Mouse (Mus musculus) CH12.LX (cell line): ENCODE data around the gene Il2rb. TPM values are rescaled to one million over a fixed set of nuclear protein-coding genes. Genes with fewer than 3 reads are reported as not detected.
A peak's percentile ranks its signal among the peaks of the same experiment; 100 is the strongest.

Experiments used
- DNase-seq: peaks from one replicate; pipeline ENCODE4 v3.0.0-alpha.2; 2013; ENCODE audit errors: extremely low read depth
- H3K27ac ChIP-seq: 2 replicates; pipeline ENCODE4 v1.5.1; 2012; ENCODE audit warnings: low read depth, mild to moderate bottlenecking, control low read depth, moderate library complexity; ENCODE audit not compliant: insufficient read depth
- H3K27me3 ChIP-seq: replicated peaks from 2 replicates; pipeline ENCODE3; 2012; ENCODE audit warnings: inconsistent platforms
- H3K36me3 ChIP-seq, 2 experiments: replicated peaks in 1 of 2; 2 replicates each; pipeline versions ENCODE3 to v1.6.1; 2012; ENCODE audit warnings: inconsistent platforms in 1 of 2, low read length in 1 of 2, mild to moderate bottlenecking in 1 of 2, mixed read lengths in 1 of 2, moderate library complexity in 1 of 2; ENCODE audit not compliant: control insufficient read depth in 1 of 2, insufficient read depth in 1 of 2
- H3K4me1 ChIP-seq, 2 experiments: 2 replicates each; pipeline ENCODE4 v1.6.1; 2012; ENCODE audit warnings: inconsistent platforms in 1 of 2, moderate library complexity in 1 of 2; ENCODE audit not compliant: insufficient read depth in 2 of 2, control insufficient read depth in 1 of 2
- H3K4me2 ChIP-seq: 2 replicates; pipeline ENCODE4 v1.6.1; 2012; ENCODE audit warnings: low read depth, mild to moderate bottlenecking, control low read depth; ENCODE audit not compliant: poor library complexity, insufficient read depth, severe bottlenecking
- H3K4me3 ChIP-seq, 3 experiments: fragments of 150-350 bp in 1 of 3; sonication (generic) in 1 of 3; replicated peaks in 1 of 3; 2 replicates each; pipeline versions ENCODE3 to v1.5.1; 2011 to 2012; ENCODE audit warnings: low read depth in 2 of 3, low read length in 2 of 3, mild to moderate bottlenecking in 2 of 3, moderate library complexity in 2 of 3, control low read depth in 1 of 3, improper control_type of control experiment in 1 of 3, inconsistent platforms in 1 of 3, mixed read lengths in 1 of 3; ENCODE audit not compliant: poor library complexity in 1 of 3
- H3K79me2 ChIP-seq: replicated peaks from 2 replicates; pipeline ENCODE4 v1.6.1; 2012; ENCODE audit warnings: mild to moderate bottlenecking, moderate library complexity; ENCODE audit not compliant: control insufficient read depth, poor library complexity, insufficient read depth, severe bottlenecking; ENCODE audit errors: extremely low read depth
- H3K9ac ChIP-seq: 2 replicates; pipeline ENCODE4 v1.6.1; 2012; ENCODE audit warnings: low read depth, mild to moderate bottlenecking, control low read depth, moderate library complexity; ENCODE audit not compliant: insufficient read depth
- H3K9me3 ChIP-seq: replicated peaks from 2 replicates; pipeline ENCODE3; 2012; ENCODE audit warnings: low read length, inconsistent platforms, mixed read lengths
- BHLHE40 ChIP-seq: IDR thresholded peaks from 2 replicates; pipeline ENCODE4 v1.6.1; 2011; ENCODE audit warnings: mild to moderate bottlenecking, low read depth, low read length, improper control_type of control experiment
- CHD1 ChIP-seq: IDR thresholded peaks from 2 replicates; pipeline ENCODE4 v1.6.1; 2012; ENCODE audit warnings: low read depth, low read length, improper control_type of control experiment, inconsistent platforms
- CHD2 ChIP-seq: IDR thresholded peaks from 2 replicates; pipeline ENCODE4 v1.6.1; 2011; ENCODE audit warnings: low read length, improper control_type of control experiment
- CTCF ChIP-seq, 2 experiments: IDR thresholded peaks in 1 of 2; conservative IDR thresholded peaks in 1 of 2; 2 replicates each; pipeline ENCODE4 v1.5.1; 2011 to 2012; ENCODE audit warnings: low read depth in 2 of 2, low read length in 2 of 2, improper control_type of control experiment in 1 of 2, inconsistent platforms in 1 of 2, mild to moderate bottlenecking in 1 of 2, moderate library complexity in 1 of 2
- E2F4 ChIP-seq: IDR thresholded peaks from 2 replicates; pipeline ENCODE4 v1.6.1; 2011; ENCODE audit warnings: low read depth, low read length, improper control_type of control experiment; ENCODE audit not compliant: insufficient replicate concordance
- ELF1 ChIP-seq: IDR thresholded peaks from 2 replicates; pipeline ENCODE4 v1.6.1; 2014; ENCODE audit warnings: low read depth, mild to moderate bottlenecking, inconsistent platforms, low read length, improper control_type of control experiment
- EP300 ChIP-seq: IDR thresholded peaks from 2 replicates; pipeline ENCODE4 v1.6.1; 2011; ENCODE audit warnings: low read length, improper control_type of control experiment
- ETS1 ChIP-seq: conservative IDR thresholded peaks from 2 replicates; pipeline ENCODE4 v1.6.1; 2012; ENCODE audit warnings: low read depth, mild to moderate bottlenecking, inconsistent platforms, low read length, improper control_type of control experiment, moderate library complexity
- GABPA ChIP-seq: IDR thresholded peaks from 2 replicates; pipeline ENCODE4 v1.6.1; 2012; ENCODE audit warnings: low read depth, low read length, improper control_type of control experiment, inconsistent platforms; ENCODE audit not compliant: insufficient replicate concordance
- HCFC1 ChIP-seq: IDR thresholded peaks from 2 replicates; pipeline ENCODE4 v1.6.1; 2012; ENCODE audit warnings: low read depth, mild to moderate bottlenecking, inconsistent platforms, low read length, improper control_type of control experiment
- IRF4 ChIP-seq: IDR thresholded peaks from 2 replicates; pipeline ENCODE4 v1.6.1; 2014; ENCODE audit warnings: low read depth, mild to moderate bottlenecking, inconsistent platforms, low read length, improper control_type of control experiment
- JUN ChIP-seq: IDR thresholded peaks from 2 replicates; pipeline ENCODE4 v1.6.1; 2011; ENCODE audit warnings: low read depth, mild to moderate bottlenecking, low read length, improper control_type of control experiment, moderate library complexity; ENCODE audit not compliant: insufficient read depth
- JUND ChIP-seq: conservative IDR thresholded peaks from 2 replicates; pipeline ENCODE4 v1.6.1; 2011; ENCODE audit warnings: low read depth, low read length, improper control_type of control experiment
- KAT2A ChIP-seq: IDR thresholded peaks from 2 replicates; pipeline ENCODE4 v1.6.1; 2012; ENCODE audit warnings: low read length, improper control_type of control experiment, inconsistent platforms; ENCODE audit not compliant: insufficient replicate concordance
- MAFK ChIP-seq: IDR thresholded peaks from 2 replicates; pipeline ENCODE4 v1.6.1; 2011; ENCODE audit warnings: low read length, improper control_type of control experiment; ENCODE audit not compliant: insufficient replicate concordance
- MAX ChIP-seq: IDR thresholded peaks from 2 replicates; pipeline ENCODE4 v1.6.1; 2011; ENCODE audit warnings: low read length, improper control_type of control experiment
- MAZ ChIP-seq: IDR thresholded peaks from 2 replicates; pipeline ENCODE4 v1.6.1; 2012; ENCODE audit warnings: low read depth, mild to moderate bottlenecking, inconsistent platforms, low read length, improper control_type of control experiment, moderate library complexity
- MEF2A ChIP-seq: IDR thresholded peaks from 2 replicates; pipeline ENCODE4 v1.6.1; 2014; ENCODE audit warnings: low read depth, mild to moderate bottlenecking, inconsistent platforms, low read length, improper control_type of control experiment, borderline replicate concordance
- MXI1 ChIP-seq: IDR thresholded peaks from 2 replicates; pipeline ENCODE4 v1.6.1; 2011; ENCODE audit warnings: mild to moderate bottlenecking, low read depth, low read length, improper control_type of control experiment
- MYC ChIP-seq: IDR thresholded peaks from 2 replicates; pipeline ENCODE4 v1.6.1; 2011; ENCODE audit warnings: low read depth, mild to moderate bottlenecking, improper control_type of control experiment, low read length
- NRF1 ChIP-seq: IDR thresholded peaks from 2 replicates; pipeline ENCODE4 v1.6.1; 2014; ENCODE audit warnings: low read depth, mild to moderate bottlenecking, inconsistent platforms, low read length, improper control_type of control experiment, moderate library complexity
- PAX5 ChIP-seq: IDR thresholded peaks from 2 replicates; pipeline ENCODE4 v1.6.1; 2012; ENCODE audit warnings: low read length, inconsistent platforms, mixed read lengths
- POLR2AphosphoS2 ChIP-seq: IDR thresholded peaks from 2 replicates; pipeline ENCODE4 v1.6.1; 2011; ENCODE audit warnings: low read depth, low read length, improper control_type of control experiment
- RAD21 ChIP-seq: IDR thresholded peaks from 2 replicates; pipeline ENCODE4 v1.6.1; 2011; ENCODE audit warnings: low read depth, mild to moderate bottlenecking, low read length, improper control_type of control experiment, moderate library complexity
- RCOR1 ChIP-seq: conservative IDR thresholded peaks from 2 replicates; pipeline ENCODE4 v1.6.1; 2012; ENCODE audit warnings: low read depth, mild to moderate bottlenecking, inconsistent platforms, low read length, improper control_type of control experiment
- SIN3A ChIP-seq: IDR thresholded peaks from 2 replicates; pipeline ENCODE4 v1.6.1; 2012; ENCODE audit warnings: low read length, improper control_type of control experiment, inconsistent platforms
- SMC3 ChIP-seq: IDR thresholded peaks from 2 replicates; pipeline ENCODE4 v1.6.1; 2011; ENCODE audit warnings: low read depth, low read length, improper control_type of control experiment
- TBP ChIP-seq: conservative IDR thresholded peaks from 2 replicates; pipeline ENCODE4 v1.6.1; 2011; ENCODE audit warnings: low read depth, low read length, improper control_type of control experiment
- TCF12 ChIP-seq: IDR thresholded peaks from 2 replicates; pipeline ENCODE4 v1.6.1; 2014; ENCODE audit warnings: low read depth, mild to moderate bottlenecking, inconsistent platforms, low read length, improper control_type of control experiment
- USF1 ChIP-seq: IDR thresholded peaks from 2 replicates; pipeline ENCODE4 v1.6.1; 2014; ENCODE audit warnings: low read depth, mild to moderate bottlenecking, inconsistent platforms, low read length, improper control_type of control experiment
- ZKSCAN1 ChIP-seq: IDR thresholded peaks from 2 replicates; pipeline ENCODE4 v1.6.1; 2012; ENCODE audit warnings: low read depth, inconsistent platforms, low read length, improper control_type of control experiment, borderline replicate concordance
- ZMIZ1 ChIP-seq: IDR thresholded peaks from 2 replicates; pipeline ENCODE4 v1.6.1; 2012; ENCODE audit warnings: low read depth, mild to moderate bottlenecking, inconsistent platforms, low read length, improper control_type of control experiment
- ZNF384 ChIP-seq: IDR thresholded peaks from 2 replicates; pipeline ENCODE4 v1.6.1; 2012; ENCODE audit warnings: low read depth, low read length, improper control_type of control experiment, inconsistent platforms
- dilution Hi-C: fragments of 300-500 bp; cut with MboI; formaldehyde crosslinking; loops from 2 replicates; pipeline ENCODE4 v1.14.3; 2020; ENCODE audit warnings: low sequenced_read_pairs; ENCODE audit not compliant: extremely low pct_unique_long_range_greater_than_20kb, extremely low pct_ligation_motif_present
- in situ Hi-C: fragments of 300-500 bp; cut with MboI; formaldehyde crosslinking; loops from 3 replicates; pipeline ENCODE4 v1.14.3; 2019; ENCODE audit warnings: low sequenced_read_pairs, low pct_ligation_motif_present, low pct_unique_long_range_greater_than_20kb, mixed read lengths
- polyA plus RNA-seq: library from polyadenylated mRNA; unstranded; fragments of >175 nt; gene quantifications from 2 replicates; pipeline ENCODE4 v1.2.1, GENCODE M21; 2012; ENCODE audit warnings: low read depth; ENCODE audit not compliant: insufficient read length
- total RNA-seq, 2 experiments: library from RNA; depleted of rRNA; stranded (reverse); fragments of 300-350 nt in 1 of 2; fragments of >200 nt in 1 of 2; gene quantifications; 2 replicates each; pipeline ENCODE4 v1.2.3; 2012 to 2014

Gene Il2rb
- total and polyA plus RNA-seq, 3 experiments = 31.2 to 60.0 (median 32.1) TPM

GRCm38 (mm10) chr15:78449694-78450418 lies 45.2 kb downstream of the Il2rb start:
- DNase-seq = peak; percentile 97
- Histone ChIP-seq H3K9me3 (peaks cover 3% of the 10 kb centered on the region), H3K4me2 (peak overlapping the region; percentile 48; the same call in 1 of the 2 replicates), H3K4me3 (no peak overlapping the region), H3K27ac (peak overlapping the region; percentile 92), H3K36me3 (no peaks in the 10 kb centered on the region), H3K9ac (0 out of 2 replicates have a peak overlapping the region, but pooled peaks have one; percentile 10), H3K79me2 (no peaks in the 10 kb centered on the region), H3K4me1 (peaks cover 42 to 64% of the 10 kb centered on the region in 2 experiments), H3K27me3 (no peaks in the 10 kb centered on the region)
- in situ Hi-C loops = loop anchor here (5.0 to 25.0 kb wide), 3 partner anchors 62 to 287 kb away; partner anchors contain the start of gene C1qtnf6
- dilution Hi-C loops = no loop called here
- TF ChIP-seq MAX = 0 out of 2 replicates have a peak, but pooled peaks have one; percentile 15
- peak; percentile 40; the same call in 1 of the 2 replicates for TF ChIP-seq KAT2A
- TF ChIP-seq CTCF (conservative IDR thresholded peaks at IDR 0.05 in 1 of 2, IDR thresholded peaks at IDR 0.05 in 1 of 2; ENCODE audit: low read depth in 2 of 2, low read length in 2 of 2) = no peak
- no peak for TF ChIP-seq TBP
- TF ChIP-seq RCOR1 = no peak
- TF ChIP-seq PAX5 = no peak
- peak; percentile 73 for TF ChIP-seq JUN
- TF ChIP-seq ZKSCAN1 = no peak
- TF ChIP-seq ZNF384 = no peak
- TF ChIP-seq MXI1 = peak; percentile 36; the same call in 1 of the 2 replicates
- TF ChIP-seq CHD2 = 0 out of 2 replicates have a peak, but pooled peaks have one; percentile 11
- TF ChIP-seq MAFK = 0 out of 2 replicates have a peak, but pooled peaks have one; percentile 1
- TF ChIP-seq ETS1 = peak; percentile 92
- 0 out of 2 replicates have a peak, but pooled peaks have one; percentile 45 for TF ChIP-seq MYC
- TF ChIP-seq ELF1 = 0 out of 2 replicates have a peak, but pooled peaks have one; percentile 38
- TF ChIP-seq USF1 = no peak
- TF ChIP-seq ZMIZ1 = no peak
- TF ChIP-seq MEF2A = peak; percentile 76
- TF ChIP-seq CHD1 = no peak
- TF ChIP-seq GABPA = no peak
- peak; percentile 62; the same call in 1 of the 2 replicates for TF ChIP-seq EP300
- TF ChIP-seq RAD21 = no peak
- no peak for TF ChIP-seq E2F4
- TF ChIP-seq JUND = no peak; the same call in none of the 2 replicates
- TF ChIP-seq NRF1 = no peak
- TF ChIP-seq POLR2AphosphoS2 = no peak
- TF ChIP-seq BHLHE40 = peak; percentile 69
- peak; percentile 82 for TF ChIP-seq TCF12
- TF ChIP-seq MAZ = peak; percentile 77; the same call in 1 of the 2 replicates
- TF ChIP-seq IRF4 = peak; percentile 85; the same call in 1 of the 2 replicates
- TF ChIP-seq SIN3A = peak; percentile 63
- TF ChIP-seq SMC3 = no peak
- TF ChIP-seq HCFC1 = no peak
